ENCODE assay signal across 11 mouse cellular contexts in genomic region chr10:4028851-4029442, GRCm38 (mm10). TPM values are rescaled to one million over a fixed set of nuclear protein-coding genes. Genes with fewer than 3 reads are reported as not detected.
DNase-seq lines count a peak whose midpoint lies in the region; ATAC-seq and TF ChIP-seq lines count a peak whose summit lies in the region.
"Had no signal": no experiment of that assay in that cellular context is flagged by ENCODE, and none has a peak within 500 bp of the region (broad histone marks: within the 10 kb centered on the region; RNA-seq: fewer than 3 reads in every experiment).

No protein-coding gene starts in this region.

- no peak for TF ChIP-seq POLR2A in lung, adult 2 months (IDR thresholded peaks at IDR 0.05; ENCODE audit: borderline replicate concordance, extremely low read depth, low read depth, low read length)

- no peak overlapping the region for H3K9ac ChIP-seq in stomach, postnatal 0 days (ENCODE audit: low read length)
- no peak overlapping the region for H3K9ac ChIP-seq in liver, embryonic 11.5 days (ENCODE audit: low read depth, low read length)

- H3K4me2 ChIP-seq in stomach, postnatal 0 days (replicated peaks; ENCODE audit: low read depth), result no peak overlapping the region
- H3K4me2 ChIP-seq in liver, embryonic 11.5 days, result no peak overlapping the region

- WGBS in lung, adult 2 months, result 48% methylated on average over 15 of the region's 15 CpGs
- 37% methylated on average over 15 of the region's 15 CpGs for WGBS in stomach, postnatal 0 days
- 71% methylated on average over 15 of the region's 15 CpGs for WGBS in liver, embryonic 11.5 days

- peak; percentile 28 for DNase-seq in testis, postnatal 14 days (ENCODE audit: low spot score)
- no peak for DNase-seq in testis, postnatal 10 days (ENCODE audit: low spot score)
- DNase-seq in heart, adult 9 months (ENCODE audit: low spot score in 2 of 2), result peak; percentile 59 to 64
- peak; percentile 21 for DNase-seq in lung, adult 2 months
- no peak for DNase-seq in stomach, postnatal 0 days (ENCODE audit: low spot score)
- no peak for DNase-seq in liver, embryonic 11.5 days (ENCODE audit: low spot score)
- no peak for DNase-seq in embryo, embryonic 9.5 days (ENCODE audit: extremely low spot score)
- DNase-seq: kidney, adult 2 months; right cerebral cortex, postnatal 25 days had no signal

- ATAC-seq in stomach, postnatal 0 days (ENCODE audit: low FRiP score, low TSS enrichment), result peak; percentile 66; the same call in 1 of the 2 replicates
- ATAC-seq in frontal cortex, adult (ENCODE audit: low TSS enrichment), result no peak
- ATAC-seq in liver, embryonic 11.5 days (replicated peaks; ENCODE audit: low FRiP score), result no peak

- H3K4me1 ChIP-seq in lung, adult 2 months (ENCODE audit: control insufficient read depth, insufficient read depth, low read length), result peaks cover 9% of the 10 kb centered on the region
- no peaks in the 10 kb centered on the region for H3K4me1 ChIP-seq in stomach, postnatal 0 days (replicated peaks; ENCODE audit: control insufficient read depth, insufficient read depth)
- H3K4me1 ChIP-seq in liver, embryonic 11.5 days (replicated peaks; ENCODE audit: control insufficient read depth, insufficient read depth, low read length), result no peaks in the 10 kb centered on the region

- H3K27ac ChIP-seq in stomach, postnatal 0 days (replicated peaks), result no peak overlapping the region
- H3K27ac ChIP-seq in liver, embryonic 11.5 days (ENCODE audit: low read depth, low read length), result no peak overlapping the region

- no peaks in the 10 kb centered on the region for H3K27me3 ChIP-seq in stomach, postnatal 0 days (ENCODE audit: control insufficient read depth, insufficient read depth, low read length)
- H3K27me3 ChIP-seq in liver, embryonic 11.5 days (replicated peaks; ENCODE audit: control insufficient read depth, insufficient read depth, low read length), result no peaks in the 10 kb centered on the region

- no peak for TF ChIP-seq CTCF in lung, adult 2 months (IDR thresholded peaks at IDR 0.05; ENCODE audit: insufficient read depth, low read length)
- no peak for TF ChIP-seq CTCF in stomach, postnatal 0 days (IDR thresholded peaks at IDR 0.05; ENCODE audit: low read depth)

- no peaks in the 10 kb centered on the region for H3K36me3 ChIP-seq in stomach, postnatal 0 days (ENCODE audit: control insufficient read depth, insufficient read depth, low read length)
- H3K36me3 ChIP-seq in liver, embryonic 11.5 days (ENCODE audit: control insufficient read depth, insufficient read depth, low read length), result peaks cover 28% of the 10 kb centered on the region

- no peak overlapping the region for H3K4me3 ChIP-seq in lung, adult 2 months (replicated peaks; ENCODE audit: extremely low read depth, low read depth, low read length)
- no peak overlapping the region for H3K4me3 ChIP-seq in stomach, postnatal 0 days (ENCODE audit: low read depth, low read length)
- H3K4me3 ChIP-seq in liver, embryonic 11.5 days (ENCODE audit: low read depth, low read length), result no peak overlapping the region
- H3K4me3 ChIP-seq: myocyte had no signal

- TF ChIP-seq EP300 in stomach, postnatal 0 days (optimal IDR thresholded peaks at IDR 0.05), result no peak

- no peaks in the 10 kb centered on the region for H3K9me3 ChIP-seq in stomach, postnatal 0 days (ENCODE audit: control insufficient read depth, low read length)
- H3K9me3 ChIP-seq in liver, embryonic 11.5 days (ENCODE audit: control insufficient read depth, low read length), result no peaks in the 10 kb centered on the region

RNA-seq across cellular contexts. Expression of gene Mthfd1l, which starts 56.0 kb away (rescaled TPM):
- 1.1 and 1.2 TPM in 2 replicates for polyA plus RNA-seq in lung, adult 2 months (2012; rRNA removed)
- polyA plus RNA-seq in stomach, postnatal 0 days (2015; fragmentation: Nextera tagmentation; extraction: Ambion mirVana), result 5.4 and 5.5 TPM in 2 replicates
- 50.9 and 55.8 TPM in 2 replicates for polyA plus RNA-seq in liver, embryonic 11.5 days (2014; fragmentation: Nextera tagmentation; extraction: Ambion mirVana)

Comparison
In these comparisons a context has a peak if more than half of its experiments do, and no peak if none do; other contexts are left out.
1. DNase-seq: peak in testis, postnatal 14 days (single experiment), heart, adult 9 months (2 of 2) and lung, adult 2 months (single experiment); none in testis, postnatal 10 days (single experiment), stomach, postnatal 0 days (single experiment), liver, embryonic 11.5 days (single experiment) and embryo, embryonic 9.5 days (single experiment).